Mouse (Mus musculus): ENCODE measurements around the gene Serpina6. TPM values are rescaled to one million over a fixed set of nuclear protein-coding genes. Genes with fewer than 3 reads are reported as not detected.
A peak's percentile ranks its signal among the peaks of the same experiment; 100 is the strongest.

The Serpina6 gene
- polyA plus RNA-seq, 2 experiments = 793 to 1,383 TPM

DNA sequence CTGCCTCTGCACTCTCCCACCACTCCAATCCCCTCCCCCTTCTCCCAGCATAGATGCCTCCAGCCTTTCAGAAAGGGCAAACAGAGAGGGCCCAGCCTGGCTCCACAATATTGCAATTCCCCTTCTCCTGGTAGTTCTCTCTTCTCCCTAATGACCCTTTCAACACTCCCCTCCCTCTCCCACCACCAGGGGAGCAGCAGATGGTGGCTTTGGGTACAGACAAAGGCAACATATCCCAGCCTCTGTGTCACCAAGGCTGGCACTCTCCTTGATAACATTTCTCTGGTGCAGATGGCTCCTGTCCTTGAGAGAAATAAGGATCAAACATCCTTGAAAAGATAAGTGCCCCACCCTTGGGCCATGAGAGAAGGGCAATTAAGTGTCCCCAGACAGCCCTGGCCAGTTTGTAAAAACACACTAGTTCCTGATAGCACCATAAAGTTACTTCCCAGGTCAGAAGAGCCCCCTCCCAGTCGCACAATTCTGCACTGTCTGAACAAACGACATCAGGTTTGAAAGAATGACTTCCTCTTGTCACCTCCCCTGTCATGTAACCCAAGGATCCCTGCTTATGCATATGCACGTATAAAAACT lies 31.3 kb upstream of the Serpina6 start:
- Histone ChIP-seq H3K4me2 (ENCODE audit: low read depth) (no peak overlapping the region), H3K36me3 (replicated peaks; ENCODE audit: control insufficient read depth, insufficient read depth, low read depth) (no peaks in the 10 kb centered on the region), H3K27me3 (ENCODE audit: control insufficient read depth, insufficient read depth, low read length) (no peaks in the 10 kb centered on the region), H3K4me3 (ENCODE audit: insufficient read depth in 1 of 2, low read depth in 2 of 2, low read length in 2 of 2) (no peak overlapping the region), H3K9me3 (ENCODE audit: control insufficient read depth, low read length) (no peaks in the 10 kb centered on the region), H3K4me1 (replicated peaks; ENCODE audit: control insufficient read depth in 2 of 2, insufficient read depth in 2 of 2, low read length in 1 of 2) (peaks cover 0 to 8% of the 10 kb centered on the region in 2 experiments; a peak in 2 of 4 replicates), H3K27ac (no peak overlapping the region), H3K9ac (replicated peaks) (no peak overlapping the region)
- 15% methylated on average over 3 of the region's 3 CpGs for WGBS (ENCODE audit: insufficient replicate concordance)
- TF ChIP-seq CTCF (IDR thresholded peaks at IDR 0.05; ENCODE audit: low read depth) (no peak), EP300 (IDR thresholded peaks at IDR 0.05; ENCODE audit: low read depth) (no peak)
- DNase-seq (ENCODE audit: low read depth in 3 of 3, low spot score in 3 of 3) = no peak
- no peak for ATAC-seq (ENCODE audit: insufficient read depth)

DNA sequence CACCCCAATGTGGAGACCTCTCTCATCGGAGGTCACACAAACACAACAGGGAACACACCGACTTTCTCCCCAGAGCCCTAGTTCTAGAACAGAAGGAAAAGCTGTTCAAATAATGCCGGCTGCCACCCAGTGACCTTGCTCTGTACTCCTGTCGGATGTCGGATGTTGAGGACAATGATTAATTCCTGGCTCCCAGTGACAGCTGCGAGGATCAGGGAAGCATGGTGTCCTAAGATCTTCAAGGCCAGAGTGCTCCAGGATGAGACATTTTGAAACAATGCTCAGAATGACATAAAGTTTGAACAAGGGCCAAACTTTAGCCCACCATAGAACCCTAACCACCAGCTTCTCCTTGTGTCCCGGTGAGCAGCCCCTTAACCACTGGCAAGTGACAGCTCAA lies 30.0 kb upstream of the Serpina6 start:
- no peak overlapping the region for H3K27ac ChIP-seq
- no peaks in the 10 kb centered on the region for H3K9me3 ChIP-seq (ENCODE audit: control insufficient read depth, low read length)
- H3K4me2 ChIP-seq (ENCODE audit: low read depth) = no peak overlapping the region
- DNase-seq (ENCODE audit: low read depth in 3 of 3, low spot score in 3 of 3) (no peak), ATAC-seq (ENCODE audit: insufficient read depth) (no peak)
- H3K27me3 ChIP-seq (ENCODE audit: control insufficient read depth, insufficient read depth, low read length) = no peaks in the 10 kb centered on the region
- H3K9ac ChIP-seq (replicated peaks) = no peak overlapping the region
- H3K36me3 ChIP-seq (replicated peaks; ENCODE audit: control insufficient read depth, insufficient read depth, low read depth) = no peaks in the 10 kb centered on the region
- WGBS (ENCODE audit: insufficient replicate concordance) = 58% methylated on average over 7 of the region's 7 CpGs
- H3K4me3 ChIP-seq (ENCODE audit: insufficient read depth in 1 of 2, low read depth in 2 of 2, low read length in 2 of 2) = no peak overlapping the region
- peaks cover 0 to 9% of the 10 kb centered on the region in 2 experiments; a peak in 2 of 4 replicates for H3K4me1 ChIP-seq (replicated peaks; ENCODE audit: control insufficient read depth in 2 of 2, insufficient read depth in 2 of 2, low read length in 1 of 2)
- no peak for TF ChIP-seq CTCF (IDR thresholded peaks at IDR 0.05; ENCODE audit: low read depth)
- no peak for TF ChIP-seq EP300 (IDR thresholded peaks at IDR 0.05; ENCODE audit: low read depth)

DNA sequence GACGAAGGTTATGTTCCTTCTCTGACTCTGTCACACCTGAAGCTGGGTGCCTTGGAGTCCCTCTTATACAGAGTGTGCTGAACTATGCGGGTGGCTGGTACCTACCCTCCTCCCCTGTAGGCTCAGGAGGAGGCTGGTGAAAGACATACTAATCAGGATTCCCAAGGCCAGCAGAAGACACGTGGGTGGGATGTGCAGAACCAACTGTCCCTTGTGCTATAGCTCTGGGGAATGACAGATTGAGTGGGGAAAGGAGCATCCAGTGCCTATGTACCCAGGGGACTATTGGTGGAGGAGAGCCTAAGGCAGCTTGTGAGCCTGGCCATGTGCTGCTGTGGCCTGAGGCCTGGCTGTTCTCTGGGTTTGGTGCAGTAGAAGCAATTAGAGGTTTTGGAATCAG lies 29.0 kb upstream of the Serpina6 start:
- TF ChIP-seq CTCF (IDR thresholded peaks at IDR 0.05; ENCODE audit: low read depth) (no peak), EP300 (IDR thresholded peaks at IDR 0.05; ENCODE audit: low read depth) (no peak)
- Histone ChIP-seq H3K4me1 (replicated peaks; ENCODE audit: control insufficient read depth in 2 of 2, insufficient read depth in 2 of 2, low read length in 1 of 2) (peaks cover 0 to 11% of the 10 kb centered on the region in 2 experiments; a peak in 2 of 4 replicates), H3K36me3 (replicated peaks; ENCODE audit: control insufficient read depth, insufficient read depth, low read depth) (no peaks in the 10 kb centered on the region), H3K9me3 (ENCODE audit: control insufficient read depth, low read length) (no peaks in the 10 kb centered on the region), H3K4me3 (ENCODE audit: insufficient read depth in 1 of 2, low read depth in 2 of 2, low read length in 2 of 2) (no peak overlapping the region), H3K27me3 (ENCODE audit: control insufficient read depth, insufficient read depth, low read length) (no peaks in the 10 kb centered on the region), H3K4me2 (ENCODE audit: low read depth) (no peak overlapping the region), H3K27ac (no peak overlapping the region), H3K9ac (replicated peaks) (no peak overlapping the region)
- no peak for DNase-seq (ENCODE audit: low read depth in 3 of 3, low spot score in 3 of 3)
- WGBS (ENCODE audit: insufficient replicate concordance) = 44% methylated on average over 3 of the region's 3 CpGs
- no peak for ATAC-seq (ENCODE audit: insufficient read depth)

DNA sequence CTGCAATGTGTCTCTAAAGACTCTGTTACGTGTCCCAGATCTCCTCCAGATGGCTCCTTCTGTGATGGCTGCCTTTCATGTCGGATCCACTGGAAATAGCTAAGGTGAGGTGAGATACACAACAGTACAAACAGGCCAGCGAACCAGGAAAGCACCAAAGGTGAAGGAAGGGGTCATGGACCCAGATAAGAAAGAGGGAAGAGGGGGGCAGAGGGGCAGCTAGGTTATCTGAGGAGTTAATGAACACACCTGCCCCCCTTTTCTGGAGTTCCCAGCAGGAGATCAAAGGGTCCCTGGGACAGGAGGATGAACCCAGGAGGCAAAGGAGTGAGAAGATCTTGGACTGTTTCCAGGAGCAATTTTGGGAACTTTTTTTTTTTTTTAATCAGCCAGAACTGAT lies 28.4 kb upstream of the Serpina6 start:
- no peak overlapping the region for H3K4me2 ChIP-seq (ENCODE audit: low read depth)
- H3K9me3 ChIP-seq (ENCODE audit: control insufficient read depth, low read length) = no peaks in the 10 kb centered on the region
- no peaks in the 10 kb centered on the region for H3K36me3 ChIP-seq (replicated peaks; ENCODE audit: control insufficient read depth, insufficient read depth, low read depth)
- H3K27me3 ChIP-seq (ENCODE audit: control insufficient read depth, insufficient read depth, low read length) = no peaks in the 10 kb centered on the region
- H3K27ac ChIP-seq = no peak overlapping the region
- ATAC-seq (ENCODE audit: insufficient read depth) (peak; percentile 63), DNase-seq (ENCODE audit: low read depth in 3 of 3, low spot score in 3 of 3) (peak; percentile 22 to 36 (median 26))
- no peak overlapping the region for H3K9ac ChIP-seq (replicated peaks)
- WGBS (ENCODE audit: insufficient replicate concordance) = 31% methylated on average over 3 of the region's 3 CpGs
- H3K4me3 ChIP-seq (ENCODE audit: insufficient read depth in 1 of 2, low read depth in 2 of 2, low read length in 2 of 2) = no peak overlapping the region
- peaks cover 0 to 18% of the 10 kb centered on the region in 2 experiments; a peak in 2 of 4 replicates for H3K4me1 ChIP-seq (replicated peaks; ENCODE audit: control insufficient read depth in 2 of 2, insufficient read depth in 2 of 2, low read length in 1 of 2)
- TF ChIP-seq CTCF (IDR thresholded peaks at IDR 0.05; ENCODE audit: low read depth) = no peak
- TF ChIP-seq EP300 (IDR thresholded peaks at IDR 0.05; ENCODE audit: low read depth) = no peak

DNA sequence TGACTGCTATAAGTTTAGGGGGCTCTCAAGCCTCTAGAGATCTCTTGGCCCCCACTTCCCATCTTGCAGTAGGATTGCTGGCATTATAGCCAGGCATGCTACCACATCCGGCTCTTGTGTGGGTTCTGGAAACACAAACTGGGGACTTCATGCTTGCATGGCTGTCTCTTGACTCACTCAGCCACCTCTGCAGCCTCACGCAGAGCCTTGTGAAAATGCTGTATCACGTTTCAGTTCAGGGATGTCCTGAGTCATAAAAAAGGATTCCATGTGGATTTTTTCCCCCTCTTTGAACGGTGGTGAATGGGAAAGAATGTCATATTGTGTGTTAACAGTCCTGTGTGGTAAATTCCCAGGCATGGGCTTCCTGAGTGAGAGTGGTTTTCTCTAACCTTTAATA lies 26.8 kb upstream of the Serpina6 start:
- Histone ChIP-seq H3K27ac (no peak overlapping the region), H3K9ac (replicated peaks) (no peak overlapping the region), H3K9me3 (ENCODE audit: control insufficient read depth, low read length) (no peaks in the 10 kb centered on the region), H3K4me1 (replicated peaks; ENCODE audit: control insufficient read depth in 2 of 2, insufficient read depth in 2 of 2, low read length in 1 of 2) (peaks cover 0 to 21% of the 10 kb centered on the region in 2 experiments; a peak in 2 of 4 replicates), H3K4me2 (ENCODE audit: low read depth) (no peak overlapping the region), H3K36me3 (replicated peaks; ENCODE audit: control insufficient read depth, insufficient read depth, low read depth) (no peaks in the 10 kb centered on the region), H3K4me3 (ENCODE audit: insufficient read depth in 1 of 2, low read depth in 2 of 2, low read length in 2 of 2) (no peak overlapping the region), H3K27me3 (ENCODE audit: control insufficient read depth, insufficient read depth, low read length) (no peaks in the 10 kb centered on the region)
- ATAC-seq (ENCODE audit: insufficient read depth) (no peak), DNase-seq (ENCODE audit: low read depth in 3 of 3, low spot score in 3 of 3) (no peak)
- WGBS (ENCODE audit: insufficient replicate concordance) = 38% methylated on average over 4 of the region's 4 CpGs
- TF ChIP-seq EP300 (IDR thresholded peaks at IDR 0.05; ENCODE audit: low read depth) (no peak), CTCF (IDR thresholded peaks at IDR 0.05; ENCODE audit: low read depth) (no peak)

All from liver, embryonic 14.5 days (tissue).